Mouse (Mus musculus) limb, embryonic 12.5 days (tissue): ENCODE data around the gene Scly. TPM values are rescaled to one million over a fixed set of nuclear protein-coding genes. Genes with fewer than 3 reads are reported as not detected.

Experiments
- ATAC-seq: fragments of 200-750 bp; cut with Nextera tagmentation; 2 replicates; pipeline ENCODE4 v1.8.0; 2017; ENCODE audit warnings: low read depth, moderate TSS enrichment; ENCODE audit not compliant: insufficient number of reproducible peaks, insufficient read depth, low FRiP score, low TSS enrichment
- H3K27ac ChIP-seq: fragments of 300-500 bp; sonication (generic); 2 replicates; pipeline ENCODE4 v1.5.1; 2016; ENCODE audit warnings: mild to moderate bottlenecking, moderate library complexity
- H3K27me3 ChIP-seq: fragments of 300-500 bp; sonication (generic); 2 replicates; pipeline ENCODE4 v1.6.1; 2016; ENCODE audit warnings: mild to moderate bottlenecking, moderate library complexity
- H3K36me3 ChIP-seq: fragments of 300-500 bp; sonication (generic); 2 replicates; pipeline ENCODE4 v1.6.1; 2016; ENCODE audit warnings: mild to moderate bottlenecking, moderate library complexity
- H3K4me1 ChIP-seq: fragments of 300-500 bp; sonication (generic); replicated peaks from 2 replicates; pipeline ENCODE4 v1.6.1; 2016
- H3K4me2 ChIP-seq: fragments of 300-500 bp; sonication (generic); 2 replicates; pipeline ENCODE4 v1.6.1; 2016; ENCODE audit warnings: mild to moderate bottlenecking, moderate library complexity
- H3K4me3 ChIP-seq: fragments of 300-500 bp; sonication (generic); replicated peaks from 2 replicates; pipeline ENCODE4 v1.5.1; 2016; ENCODE audit warnings: mild to moderate bottlenecking
- H3K9ac ChIP-seq: fragments of 300-500 bp; sonication (generic); replicated peaks from 2 replicates; pipeline ENCODE4 v1.6.1; 2016; ENCODE audit warnings: mild to moderate bottlenecking, moderate library complexity
- H3K9me3 ChIP-seq: fragments of 300-500 bp; sonication (generic); 2 replicates; pipeline ENCODE4 v1.6.1; 2016; ENCODE audit warnings: mild to moderate bottlenecking, moderate library complexity
- WGBS: fragments of 180-500 bp; shearing (Covaris S2); methylation state at CpG from one replicate; pipeline ENCODE4 v1.1.7; 2016; 5-methylcytosine and 5-hydroxymethylcytosine counted together
- polyA plus RNA-seq: library from polyadenylated mRNA; unstranded; fragments of >200 nt; fragmentation: Nextera tagmentation; extraction: Ambion mirVana; gene quantifications from 2 replicates; pipeline ENCODE4 v1.2.1, GENCODE M21; 2016

Scly gene
- polyA plus RNA-seq, result 12.3 and 13.7 TPM in 2 replicates

DNA sequence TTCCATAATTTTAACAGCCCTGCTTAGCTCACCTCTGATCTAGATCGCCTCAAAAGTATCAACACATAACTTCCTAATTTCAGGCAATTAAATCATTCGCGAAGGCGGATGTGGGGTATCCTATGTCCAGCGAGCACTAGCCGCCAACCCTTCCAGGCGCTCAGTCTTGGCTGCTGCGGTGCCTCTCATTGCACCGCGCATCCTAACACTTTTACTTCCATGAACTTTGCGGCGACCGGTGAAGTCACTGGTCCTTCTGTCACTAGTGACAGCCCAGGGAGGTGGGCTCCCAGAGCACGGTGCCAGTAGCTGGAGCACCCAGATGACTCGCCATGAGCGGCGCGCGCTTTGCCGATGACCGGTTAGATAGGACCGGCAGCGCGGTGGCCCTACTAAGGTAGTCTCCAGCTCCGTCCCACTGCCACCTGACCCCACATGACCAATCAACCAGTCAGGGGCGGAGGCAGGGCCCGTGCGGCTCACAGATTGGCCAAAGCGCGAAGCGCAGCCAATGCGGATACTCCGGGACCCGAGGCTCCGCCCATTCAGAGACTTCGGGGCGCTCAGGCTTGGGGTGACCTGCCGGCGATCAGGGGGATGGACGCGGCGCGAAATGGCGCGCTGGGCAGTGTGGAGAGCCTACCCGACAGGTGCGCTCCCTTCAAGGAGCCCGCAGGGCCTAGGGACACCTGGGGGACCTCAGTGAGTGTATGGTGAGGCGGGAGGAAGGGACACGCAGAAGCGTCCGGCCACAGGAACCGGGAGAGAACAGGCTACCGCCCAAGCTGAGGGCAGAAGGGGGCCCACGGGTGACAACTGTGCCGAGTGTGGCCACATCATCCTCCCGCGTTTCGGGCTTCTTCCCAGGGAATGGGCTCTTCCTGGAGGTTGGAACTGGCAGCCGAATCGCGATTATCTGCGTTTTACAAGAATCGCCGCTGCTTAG lies at the start of gene Scly:
Gene Scly (plus strand): TSS at position 540 of the 946 bp plus-strand sequence.
- Histone ChIP-seq H3K9me3 (no peaks in the 10 kb centered on the region), H3K27ac (no peak within 1 kb of the TSS), H3K4me2 (peak within 1 kb of the TSS; percentile 77), H3K9ac (peak within 1 kb of the TSS; percentile 70), H3K27me3 (no peaks in the 10 kb centered on the region), H3K4me3 (peak within 1 kb of the TSS; percentile 84), H3K4me1 (peaks cover 8% of the 10 kb centered on the region; the same call in 1 of the 2 replicates), H3K36me3 (peaks cover 16% of the 10 kb centered on the region; the same call in 1 of the 2 replicates)
- under 1% methylated on average over 65 of the region's 65 CpGs for WGBS
- ATAC-seq, result peak; percentile 99

DNA sequence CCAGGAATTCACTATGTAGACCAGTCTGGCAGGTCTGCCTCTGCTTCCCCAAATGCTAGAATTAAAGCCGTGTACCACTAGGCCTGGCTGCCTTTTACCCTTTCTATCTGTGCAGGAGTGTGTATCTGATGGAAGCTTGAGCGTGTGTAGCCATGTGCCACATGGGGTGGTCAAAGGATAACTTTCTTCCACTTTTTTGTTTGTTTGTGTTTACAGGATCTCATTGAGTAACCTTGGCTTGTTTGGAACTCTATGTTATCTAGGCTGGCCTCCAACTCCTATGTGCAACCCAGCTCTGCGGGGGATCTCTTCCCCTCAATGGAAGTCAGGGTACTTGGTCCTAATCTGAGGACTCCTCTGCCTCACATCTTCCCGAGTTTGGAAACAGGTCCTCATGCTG lies 49.2 kb upstream of the Scly start:
- no peaks in the 10 kb centered on the region for H3K9me3 ChIP-seq
- H3K4me1 ChIP-seq, result peaks cover 23% of the 10 kb centered on the region
- H3K36me3 ChIP-seq, result no peaks in the 10 kb centered on the region
- no peak for ATAC-seq
- peak overlapping the region; percentile 66; the same call in 1 of the 2 replicates for H3K9ac ChIP-seq
- H3K4me3 ChIP-seq, result peak overlapping the region; percentile 100
- 43% methylated on average over 4 of the region's 4 CpGs for WGBS
- no peaks in the 10 kb centered on the region for H3K27me3 ChIP-seq
- H3K27ac ChIP-seq, result peak overlapping the region; percentile 85
- peak overlapping the region; percentile 82 for H3K4me2 ChIP-seq

DNA sequence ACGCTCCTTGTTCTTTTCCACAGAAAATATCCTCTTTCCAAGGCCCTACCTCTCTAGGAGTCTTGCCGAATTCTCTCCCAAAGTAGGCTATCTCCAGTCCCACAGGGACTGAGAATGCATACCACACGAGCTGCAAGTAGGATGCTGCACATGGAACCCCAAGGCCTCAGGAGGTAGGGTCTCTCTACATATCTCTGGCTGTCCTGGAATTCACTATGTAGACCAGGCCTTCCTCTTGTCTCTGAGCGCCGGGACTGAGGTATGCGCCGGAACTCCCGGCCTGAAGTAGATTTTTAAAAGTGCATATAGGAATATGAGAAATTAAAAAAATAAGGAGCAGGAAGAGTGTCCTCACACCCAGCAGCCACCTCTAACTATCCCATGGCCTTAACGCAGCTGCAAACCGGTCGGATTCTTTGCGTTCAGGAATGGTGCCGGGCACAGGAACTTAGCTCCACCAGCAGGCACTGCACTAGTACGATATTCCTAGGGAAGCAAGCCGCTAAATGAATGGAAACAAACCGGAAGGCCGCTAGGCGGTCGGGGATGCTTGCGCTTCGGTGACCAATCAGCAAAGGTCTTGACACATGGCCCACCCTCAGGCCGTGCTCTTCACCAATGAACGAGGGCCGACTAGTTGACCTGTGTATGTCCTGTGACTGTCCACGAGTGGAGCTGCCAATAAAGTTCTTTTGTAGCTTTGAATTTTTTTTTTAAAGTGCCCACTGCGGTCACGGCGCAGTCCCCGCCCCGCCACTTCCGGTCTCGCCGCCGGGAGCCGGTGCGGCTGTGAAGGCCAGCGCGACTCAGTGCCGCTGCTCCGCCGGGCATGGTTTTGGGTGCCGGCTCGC lies 48.3 kb upstream of the Scly start, which contains the start of gene Ube2f:
Gene Ube2f (plus strand): TSS at position 741 of the 851 bp plus-strand sequence.
- 0 out of 2 replicates have a peak, but pooled peaks cover 5% of the 10 kb centered on the region for H3K36me3 ChIP-seq
- no peaks in the 10 kb centered on the region for H3K27me3 ChIP-seq
- H3K9me3 ChIP-seq, result no peaks in the 10 kb centered on the region
- H3K4me2 ChIP-seq, result peak within 1 kb of the TSS; percentile 87
- peaks cover 23% of the 10 kb centered on the region for H3K4me1 ChIP-seq
- under 1% methylated on average over 43 of the region's 43 CpGs for WGBS
- peak within 1 kb of the TSS; percentile 100 for H3K4me3 ChIP-seq
- peak; percentile 100 for ATAC-seq
- peak within 1 kb of the TSS; percentile 96 for H3K9ac ChIP-seq
- H3K27ac ChIP-seq, result peak within 1 kb of the TSS; percentile 85

DNA sequence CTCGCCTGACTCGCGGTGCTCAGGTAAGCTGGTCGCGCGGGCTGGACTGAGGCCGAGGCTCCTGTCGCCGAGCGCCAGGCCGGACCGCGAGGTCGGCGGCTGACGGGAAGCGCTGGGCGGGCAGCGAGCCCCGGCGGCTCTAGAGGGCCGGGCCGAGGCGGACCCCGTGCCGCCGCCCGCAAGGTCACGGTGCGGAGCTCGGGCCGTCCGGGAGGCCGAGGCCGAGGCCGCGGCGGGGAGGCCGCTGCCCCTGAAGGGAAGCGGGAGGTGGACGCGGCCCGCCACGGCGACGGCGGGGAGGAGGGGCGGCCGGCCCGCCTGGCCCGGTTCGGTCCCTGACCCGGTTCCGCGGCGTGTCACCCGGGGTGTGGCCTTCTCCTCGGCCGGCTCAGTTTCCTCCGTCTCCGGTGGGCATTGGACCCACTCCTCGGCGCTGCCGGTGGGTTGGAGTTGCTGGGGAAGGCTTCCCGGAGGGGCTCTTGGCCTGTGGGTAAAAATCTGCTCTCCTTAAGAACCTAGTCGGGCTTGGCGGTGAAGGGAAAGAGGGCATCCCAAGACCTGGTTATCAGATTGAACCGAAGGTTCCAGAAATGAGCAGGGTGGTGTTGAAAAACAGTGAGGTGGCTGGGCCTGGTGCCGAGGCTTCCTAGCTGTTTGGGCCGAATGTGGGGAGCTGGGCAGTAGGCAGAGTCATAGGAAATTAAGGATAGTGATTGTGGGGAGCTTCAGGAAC lies 47.6 kb upstream of the Scly start:
- peak overlapping the region; percentile 96 for H3K9ac ChIP-seq
- WGBS, result under 1% methylated on average over 64 of the region's 70 CpGs
- H3K27ac ChIP-seq, result peak overlapping the region; percentile 85
- H3K36me3 ChIP-seq, result 0 out of 2 replicates have a peak, but pooled peaks cover 5% of the 10 kb centered on the region
- no peak; the same call in 1 of the 2 replicates for ATAC-seq
- peaks cover 23% of the 10 kb centered on the region for H3K4me1 ChIP-seq
- no peaks in the 10 kb centered on the region for H3K27me3 ChIP-seq
- peak overlapping the region; percentile 87 for H3K4me2 ChIP-seq
- H3K9me3 ChIP-seq, result no peaks in the 10 kb centered on the region
- peak overlapping the region; percentile 100 for H3K4me3 ChIP-seq

DNA sequence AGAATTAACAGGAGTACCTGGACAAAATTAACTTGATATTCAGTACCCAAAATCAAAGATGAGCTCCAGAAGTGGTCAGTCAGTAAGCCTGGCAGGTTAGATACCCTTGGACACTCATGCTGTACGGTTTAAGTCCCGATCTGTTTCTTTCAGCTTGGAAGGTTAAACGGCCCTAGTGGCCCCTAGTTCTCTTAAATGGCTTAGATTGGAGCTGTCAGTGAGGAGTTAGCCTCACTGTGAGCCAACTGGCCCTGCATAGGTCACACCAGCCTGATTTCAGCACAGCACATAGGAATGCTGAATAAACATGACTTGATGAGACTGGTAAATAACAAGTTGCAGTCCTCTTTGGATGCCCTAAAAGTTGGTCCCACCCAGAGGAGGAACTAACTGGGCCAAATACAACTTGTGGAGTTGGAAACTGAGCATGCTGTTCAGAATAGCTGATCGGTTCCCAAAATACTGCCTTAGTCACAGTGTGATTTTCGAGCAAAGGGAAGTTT lies 46.9 kb upstream of the Scly start:
- Histone ChIP-seq H3K4me1 (peaks cover 23% of the 10 kb centered on the region), H3K36me3 (0 out of 2 replicates have a peak, but pooled peaks cover 5% of the 10 kb centered on the region), H3K9ac (peak overlapping the region; percentile 96), H3K4me2 (peak overlapping the region; percentile 87), H3K27ac (no peak overlapping the region), H3K4me3 (peak overlapping the region; percentile 100), H3K9me3 (no peaks in the 10 kb centered on the region), H3K27me3 (no peaks in the 10 kb centered on the region)
- ATAC-seq, result no peak
- WGBS, result 48% methylated on average over 5 of the region's 5 CpGs

DNA sequence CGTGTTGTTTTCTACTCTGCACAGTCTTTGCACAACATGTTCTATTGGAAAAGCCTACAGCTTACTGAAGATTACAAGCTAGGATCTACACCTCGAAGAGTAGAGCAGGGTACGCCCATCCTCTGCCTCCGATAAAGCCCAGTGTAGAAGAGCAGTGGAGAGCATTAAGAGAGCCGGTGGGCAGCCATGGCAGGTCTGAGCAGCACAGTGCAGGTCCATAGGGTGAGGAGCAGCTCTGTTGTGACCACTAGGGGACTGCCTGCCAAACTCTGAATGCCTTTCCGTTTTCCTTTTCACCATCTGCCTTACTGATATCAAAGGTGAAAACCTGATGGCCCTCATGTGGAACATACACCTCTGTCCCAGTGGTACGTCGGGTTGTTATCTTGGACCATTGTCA lies 46.2 kb upstream of the Scly start:
- H3K9me3 ChIP-seq, result no peaks in the 10 kb centered on the region
- H3K27me3 ChIP-seq, result no peaks in the 10 kb centered on the region
- H3K36me3 ChIP-seq, result peaks cover 7% of the 10 kb centered on the region; the same call in 1 of the 2 replicates
- ATAC-seq, result no peak
- no peak overlapping the region for H3K27ac ChIP-seq
- H3K9ac ChIP-seq, result no peak overlapping the region
- H3K4me1 ChIP-seq, result peaks cover 23% of the 10 kb centered on the region
- peak overlapping the region; percentile 87 for H3K4me2 ChIP-seq
- WGBS, result 72% methylated on average over 8 of the region's 8 CpGs
- H3K4me3 ChIP-seq, result 0 out of 2 replicates have a peak overlapping the region, but pooled peaks have one; percentile 5

DNA sequence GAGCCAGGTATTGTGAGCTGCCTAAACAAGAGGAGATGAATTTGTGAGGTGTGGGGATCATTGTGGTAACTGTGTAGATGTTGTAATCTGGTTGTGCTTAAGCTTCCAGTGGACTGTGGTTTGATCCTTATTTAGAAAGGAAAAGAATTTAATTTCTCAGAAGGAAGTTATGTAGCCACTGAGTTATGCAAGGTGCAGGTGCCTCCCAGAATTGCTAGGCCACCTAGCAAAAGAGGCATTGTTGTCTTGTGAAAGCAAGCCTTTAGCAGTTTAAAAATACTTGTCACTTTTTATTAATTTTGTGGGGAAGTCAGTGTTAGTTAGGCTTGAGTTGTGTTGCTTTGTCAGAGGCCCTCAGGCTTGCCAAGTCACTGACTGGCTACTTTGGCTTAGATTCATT lies 40.2 kb upstream of the Scly start:
- H3K4me2 ChIP-seq, result no peak overlapping the region
- no peak overlapping the region for H3K27ac ChIP-seq
- H3K36me3 ChIP-seq, result peaks cover 19% of the 10 kb centered on the region; the same call in 1 of the 2 replicates
- H3K27me3 ChIP-seq, result no peaks in the 10 kb centered on the region
- no peak for ATAC-seq
- H3K4me1 ChIP-seq, result no peaks in the 10 kb centered on the region
- no peak overlapping the region for H3K4me3 ChIP-seq
- no peaks in the 10 kb centered on the region for H3K9me3 ChIP-seq
- H3K9ac ChIP-seq, result no peak overlapping the region

DNA sequence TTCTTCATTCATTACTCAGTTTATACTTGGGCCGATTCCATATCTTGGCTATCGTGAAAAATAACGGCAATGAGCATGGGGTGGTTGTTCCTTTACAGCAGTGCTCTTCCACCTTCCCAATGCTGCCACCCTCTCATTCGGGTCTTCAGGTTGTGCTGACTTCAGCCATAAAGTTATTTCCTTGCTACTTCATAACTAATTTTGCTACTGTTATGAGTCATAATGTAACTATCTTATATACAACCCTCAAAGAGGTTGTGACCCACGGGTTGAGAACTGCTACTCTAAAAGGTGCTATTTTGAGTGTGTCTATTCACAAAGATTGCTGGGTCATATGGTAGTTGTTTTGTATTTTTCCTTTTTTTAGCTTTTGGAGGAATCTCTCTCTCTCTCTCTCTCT lies 38.3 kb upstream of the Scly start:
- no peak overlapping the region for H3K4me3 ChIP-seq
- H3K9me3 ChIP-seq, result no peaks in the 10 kb centered on the region
- 85% methylated on average over 5 of the region's 5 CpGs for WGBS
- no peak for ATAC-seq
- no peak overlapping the region for H3K9ac ChIP-seq
- H3K27me3 ChIP-seq, result no peaks in the 10 kb centered on the region
- no peaks in the 10 kb centered on the region for H3K4me1 ChIP-seq
- H3K27ac ChIP-seq, result no peak overlapping the region
- H3K4me2 ChIP-seq, result no peak overlapping the region
- peaks cover 24% of the 10 kb centered on the region; the same call in 1 of the 2 replicates for H3K36me3 ChIP-seq

DNA sequence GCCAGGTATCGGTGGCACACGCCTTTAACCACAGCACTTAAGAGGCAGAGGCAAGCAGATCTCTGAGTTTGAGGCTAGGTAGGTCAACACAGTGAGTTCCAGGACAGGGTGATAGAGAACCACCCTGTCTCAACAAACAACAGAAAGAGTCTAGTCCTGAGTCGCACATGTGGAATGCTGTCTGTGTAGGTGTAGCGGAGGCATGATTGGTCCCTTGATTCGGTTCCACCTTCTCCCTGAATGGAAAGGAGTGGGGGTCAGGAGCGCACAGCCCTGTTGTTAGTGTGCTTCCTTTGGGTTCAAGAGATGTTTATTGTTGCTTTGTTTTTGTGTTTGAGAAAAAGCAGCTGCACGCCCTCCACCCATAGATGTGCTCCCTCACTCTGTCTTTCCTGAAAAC lies 35.6 kb upstream of the Scly start:
- Histone ChIP-seq H3K27me3 (no peaks in the 10 kb centered on the region), H3K27ac (no peak overlapping the region), H3K9me3 (no peaks in the 10 kb centered on the region), H3K36me3 (peaks cover 40% of the 10 kb centered on the region), H3K4me2 (no peak overlapping the region), H3K4me1 (no peaks in the 10 kb centered on the region), H3K4me3 (no peak overlapping the region), H3K9ac (no peak overlapping the region)
- WGBS, result 92% methylated on average over 7 of the region's 7 CpGs
- ATAC-seq, result no peak

DNA sequence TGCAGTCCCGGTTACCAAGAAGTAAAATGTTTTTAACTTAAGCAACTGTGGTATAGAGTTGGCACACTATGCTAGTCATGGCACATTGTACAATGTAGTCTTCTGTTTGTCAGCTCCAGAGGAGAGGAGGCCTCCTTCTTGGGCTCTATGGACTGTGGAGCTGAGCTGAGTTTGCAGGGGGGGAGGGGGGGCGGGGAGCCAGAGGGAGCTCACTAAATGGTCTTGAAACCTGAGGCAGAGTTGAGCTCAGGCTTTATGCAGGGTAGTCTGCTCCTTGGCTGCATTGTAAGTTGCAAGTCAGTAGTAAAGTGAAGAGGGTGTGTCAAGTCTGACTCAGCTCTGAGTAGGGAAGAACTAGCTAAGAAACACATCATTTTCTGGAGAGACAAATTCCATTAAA lies 25.9 kb upstream of the Scly start:
- Histone ChIP-seq H3K27ac (peak overlapping the region; percentile 8; the same call in 1 of the 2 replicates), H3K27me3 (no peaks in the 10 kb centered on the region), H3K4me3 (no peak overlapping the region), H3K4me1 (no peaks in the 10 kb centered on the region), H3K36me3 (peaks cover 17% of the 10 kb centered on the region), H3K9ac (no peak overlapping the region), H3K9me3 (no peaks in the 10 kb centered on the region), H3K4me2 (no peak overlapping the region)
- no peak for ATAC-seq
- WGBS, result 90% methylated on average over 2 of the region's 2 CpGs
